Mouse (Mus musculus) MEL (cell line): Measurements from ENCODE around the gene Galnt18. TPM values are rescaled to one million over a fixed set of nuclear protein-coding genes. Genes with fewer than 3 reads are reported as not detected.

ENCODE experiments used
- DNase-seq: peaks from one replicate; pipeline ENCODE4 v3.0.0; 2011; ENCODE audit warnings: low read depth, low spot score
- H3K27ac ChIP-seq: 2 replicates; pipeline ENCODE4 v1.5.1; 2012; ENCODE audit warnings: low read depth, mild to moderate bottlenecking, control low read depth, low read length, moderate library complexity; ENCODE audit not compliant: control insufficient read depth
- H3K27me3 ChIP-seq, 2 experiments: fragments of 150-350 bp in 1 of 2; sonication (generic) in 1 of 2; 2 replicates each; pipeline ENCODE4 v1.6.1; 2012; ENCODE audit warnings: low read length in 2 of 2, mild to moderate bottlenecking in 2 of 2, improper control_type of control experiment in 1 of 2, moderate library complexity in 1 of 2; ENCODE audit not compliant: insufficient read depth in 2 of 2, control insufficient read depth in 1 of 2
- H3K36me3 ChIP-seq, 2 experiments: 2 replicates each; pipeline ENCODE4 v1.6.1; 2012 to 2014; ENCODE audit warnings: low read length in 2 of 2, improper control_type of control experiment in 1 of 2, inconsistent platforms in 1 of 2, mild to moderate bottlenecking in 1 of 2; ENCODE audit not compliant: insufficient read depth in 2 of 2, control insufficient read depth in 1 of 2
- H3K4me1 ChIP-seq, 2 experiments: fragments of 150-350 bp in 1 of 2; sonication (generic) in 1 of 2; 2 replicates each; pipeline ENCODE4 v1.6.1; 2012; ENCODE audit warnings: low read length in 2 of 2, improper control_type of control experiment in 1 of 2, mild to moderate bottlenecking in 1 of 2; ENCODE audit not compliant: insufficient read depth in 2 of 2, control insufficient read depth in 1 of 2
- H3K4me3 ChIP-seq, 2 experiments: fragments of 150-350 bp in 1 of 2; sonication (generic) in 1 of 2; 2 replicates each; pipeline ENCODE4 v1.5.1; 2012; ENCODE audit warnings: low read depth in 2 of 2, low read length in 2 of 2, mild to moderate bottlenecking in 2 of 2, moderate library complexity in 2 of 2, control low read depth in 1 of 2, improper control_type of control experiment in 1 of 2; ENCODE audit not compliant: control insufficient read depth in 1 of 2, insufficient read depth in 1 of 2
- H3K79me2 ChIP-seq: 2 replicates; pipeline ENCODE4 v1.6.1; 2012; ENCODE audit warnings: mild to moderate bottlenecking, low read length, moderate library complexity; ENCODE audit not compliant: control insufficient read depth, poor library complexity, insufficient read depth
- H3K9ac ChIP-seq: 2 replicates; pipeline ENCODE4 v1.6.1; 2012; ENCODE audit warnings: low read depth, mild to moderate bottlenecking, control low read depth, low read length, moderate library complexity; ENCODE audit not compliant: control insufficient read depth, poor library complexity, severe bottlenecking
- H3K9me3 ChIP-seq: fragments of 150-350 bp; sonication (generic); replicated peaks from 2 replicates; pipeline ENCODE4 v1.6.1; 2012; ENCODE audit warnings: mild to moderate bottlenecking, low read length, improper control_type of control experiment, moderate library complexity; ENCODE audit not compliant: insufficient read depth
- BHLHE40 ChIP-seq: IDR thresholded peaks from 2 replicates; pipeline ENCODE4 v1.6.1; 2012; ENCODE audit warnings: low read depth, mild to moderate bottlenecking, inconsistent platforms, low read length, improper control_type of control experiment, borderline replicate concordance
- CHD1 ChIP-seq: IDR thresholded peaks from 2 replicates; pipeline ENCODE4 v1.6.1; 2012; ENCODE audit warnings: low read depth, mild to moderate bottlenecking, inconsistent platforms, low read length, improper control_type of control experiment
- CHD2 ChIP-seq: IDR thresholded peaks from 2 replicates; pipeline ENCODE4 v1.6.1; 2011; ENCODE audit warnings: low read length, improper control_type of control experiment
- CTCF ChIP-seq, 3 experiments: IDR thresholded peaks in 2 of 3; conservative IDR thresholded peaks in 1 of 3; 2 replicates each; pipeline ENCODE4 v1.5.1; 2011 to 2012; ENCODE audit warnings: low read length in 3 of 3, low read depth in 2 of 3, mild to moderate bottlenecking in 2 of 3, improper control_type of control experiment in 1 of 3, inconsistent platforms in 1 of 3, mixed read lengths in 1 of 3, moderate library complexity in 1 of 3; ENCODE audit not compliant: control insufficient read depth in 1 of 3, insufficient read depth in 1 of 3, poor library complexity in 1 of 3, severe bottlenecking in 1 of 3
- E2F4 ChIP-seq: IDR thresholded peaks from 2 replicates; pipeline ENCODE4 v1.6.1; 2011; ENCODE audit warnings: low read depth, low read length, improper control_type of control experiment, borderline replicate concordance
- EP300 ChIP-seq, 2 experiments: IDR thresholded peaks; 2 replicates each; pipeline ENCODE4 v1.6.1; 2011; ENCODE audit warnings: improper control_type of control experiment in 2 of 2, low read length in 2 of 2, low read depth in 1 of 2, mild to moderate bottlenecking in 1 of 2
- GATA1 ChIP-seq: IDR thresholded peaks from 2 replicates; pipeline ENCODE4 v1.6.1; 2011; ENCODE audit warnings: low read depth, low read length, improper control_type of control experiment
- HCFC1 ChIP-seq: IDR thresholded peaks from 2 replicates; pipeline ENCODE4 v1.6.1; 2012; ENCODE audit warnings: low read depth, mild to moderate bottlenecking, inconsistent platforms, low read length, improper control_type of control experiment, moderate library complexity
- JUND ChIP-seq: IDR thresholded peaks from 2 replicates; pipeline ENCODE4 v1.6.1; 2011; ENCODE audit warnings: low read depth, mild to moderate bottlenecking, improper control_type of control experiment, low read length
- KAT2A ChIP-seq: conservative IDR thresholded peaks from 2 replicates; pipeline ENCODE4 v1.6.1; 2012; ENCODE audit warnings: low read depth, low read length, improper control_type of control experiment, inconsistent platforms
- MAFK ChIP-seq: IDR thresholded peaks from 2 replicates; pipeline ENCODE4 v1.6.1; 2011; ENCODE audit warnings: low read depth, mild to moderate bottlenecking, low read length, improper control_type of control experiment, borderline replicate concordance
- MAZ ChIP-seq: IDR thresholded peaks from 2 replicates; pipeline ENCODE4 v1.6.1; 2012; ENCODE audit warnings: low read depth, mild to moderate bottlenecking, inconsistent platforms, low read length, improper control_type of control experiment
- MEF2A ChIP-seq: IDR thresholded peaks from 2 replicates; pipeline ENCODE4 v1.6.1; 2014; ENCODE audit warnings: low read depth, mild to moderate bottlenecking, inconsistent platforms, low read length, improper control_type of control experiment; ENCODE audit not compliant: poor library complexity, insufficient replicate concordance, severe bottlenecking; ENCODE audit errors: extremely low read depth
- MYC ChIP-seq: IDR thresholded peaks from 2 replicates; pipeline ENCODE4 v1.6.1; 2011; ENCODE audit warnings: low read depth, mild to moderate bottlenecking, low read length, improper control_type of control experiment, moderate library complexity
- POLR2A ChIP-seq, 2 experiments: IDR thresholded peaks; 2 replicates each; pipeline ENCODE4 v1.6.1; 2011 to 2012; ENCODE audit warnings: low read length in 2 of 2, mild to moderate bottlenecking in 2 of 2, control low read depth in 1 of 2, improper control_type of control experiment in 1 of 2, low read depth in 1 of 2, moderate library complexity in 1 of 2; ENCODE audit not compliant: control insufficient read depth in 1 of 2, insufficient read depth in 1 of 2, poor library complexity in 1 of 2
- POLR2AphosphoS5 ChIP-seq: IDR thresholded peaks from 2 replicates; pipeline ENCODE4 v1.6.1; 2012; ENCODE audit warnings: low read depth, borderline replicate concordance, mild to moderate bottlenecking, inconsistent platforms, low read length, moderate library complexity, mixed read lengths
- TCF12 ChIP-seq: IDR thresholded peaks from 2 replicates; pipeline ENCODE4 v1.6.1; 2014; ENCODE audit warnings: low read depth, mild to moderate bottlenecking, inconsistent platforms, low read length, improper control_type of control experiment, moderate library complexity
- USF2 ChIP-seq, 2 experiments: IDR thresholded peaks; 2 replicates each; pipeline ENCODE4 v1.6.1; 2011 to 2012; ENCODE audit warnings: improper control_type of control experiment in 2 of 2, low read length in 2 of 2, borderline replicate concordance in 1 of 2, inconsistent platforms in 1 of 2, low read depth in 1 of 2, mild to moderate bottlenecking in 1 of 2; ENCODE audit not compliant: insufficient read depth in 1 of 2
- ZMIZ1 ChIP-seq: IDR thresholded peaks from 2 replicates; pipeline ENCODE4 v1.6.1; 2012; ENCODE audit warnings: low read depth, mild to moderate bottlenecking, inconsistent platforms, low read length, improper control_type of control experiment, moderate library complexity
- ZNF384 ChIP-seq: IDR thresholded peaks from 2 replicates; pipeline ENCODE4 v1.6.1; 2012; ENCODE audit warnings: low read depth, mild to moderate bottlenecking, inconsistent platforms, low read length, improper control_type of control experiment
- polyA plus RNA-seq, 2 experiments: library from polyadenylated mRNA; stranded (reverse) in 1 of 2; unstranded in 1 of 2; fragments of >175 nt in 1 of 2; fragments of >200 nt in 1 of 2; gene quantifications; 2 replicates each; pipeline versions ENCODE4 v1.2.1 to v1.2.4; 2012; ENCODE audit warnings: low replicate concordance in 2 of 2, low read depth in 1 of 2; ENCODE audit not compliant: insufficient read length in 2 of 2, insufficient read depth in 1 of 2, missing spikeins in 1 of 2
- total RNA-seq: library from RNA; depleted of rRNA; stranded (reverse); fragments of 300-350 nt; gene quantifications from 2 replicates; pipeline ENCODE4 v1.2.3, GENCODE M21; 2012

The Galnt18 gene
- total and polyA plus RNA-seq, 3 experiments, result not detected

GRCm38 (mm10) chr7:111696226-111696625 is 83.6 kb downstream of the Galnt18 start:
- no peak overlapping the region for H3K9ac ChIP-seq
- no peaks in the 10 kb centered on the region for H3K9me3 ChIP-seq
- no peak overlapping the region for H3K4me3 ChIP-seq
- no peak overlapping the region for H3K27ac ChIP-seq
- H3K4me1 ChIP-seq, result no peaks in the 10 kb centered on the region
- DNase-seq, result no peak
- H3K36me3 ChIP-seq, result no peaks in the 10 kb centered on the region
- TF ChIP-seq KAT2A, result no peak
- no peak for TF ChIP-seq BHLHE40
- TF ChIP-seq POLR2A (IDR thresholded peaks at IDR 0.05; ENCODE audit: control insufficient read depth in 1 of 2, insufficient read depth in 1 of 2, low read depth in 1 of 2, low read length in 2 of 2, poor library complexity in 1 of 2), result no peak
- TF ChIP-seq TCF12, result no peak
- TF ChIP-seq ZNF384, result no peak
- no peak for TF ChIP-seq MEF2A
- TF ChIP-seq HCFC1, result no peak
- TF ChIP-seq, all 39 proteins: peak for 0
- no peaks in the 10 kb centered on the region for H3K27me3 ChIP-seq
- H3K79me2 ChIP-seq, result no peaks in the 10 kb centered on the region

DNA sequence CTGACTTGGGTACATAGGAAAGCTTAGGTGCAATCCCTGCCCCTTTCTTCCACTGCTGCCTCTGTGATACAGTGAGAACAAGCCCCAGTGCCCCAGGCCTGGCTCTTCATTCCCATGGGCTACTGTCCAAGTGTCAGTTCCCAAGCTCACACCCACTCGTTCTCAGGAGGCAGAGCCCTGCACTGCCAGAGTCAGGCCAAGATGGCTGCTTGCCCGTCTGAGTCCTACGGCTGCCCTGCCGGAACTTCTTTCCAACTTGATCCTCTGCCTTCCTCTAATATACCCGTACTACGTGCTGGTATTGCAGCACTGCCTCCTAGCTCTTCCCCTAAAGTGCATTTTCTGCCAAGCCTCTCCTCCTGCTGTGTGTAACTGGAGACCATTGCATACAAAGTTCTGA is 85.5 kb downstream of the Galnt18 start:
- H3K9ac ChIP-seq, result no peak overlapping the region
- no peaks in the 10 kb centered on the region for H3K9me3 ChIP-seq
- no peaks in the 10 kb centered on the region for H3K4me1 ChIP-seq
- TF ChIP-seq MAFK, result no peak
- TF ChIP-seq JUND, result no peak
- TF ChIP-seq HCFC1, result no peak
- no peak for TF ChIP-seq ZNF384
- no peak for TF ChIP-seq USF2 (IDR thresholded peaks at IDR 0.05; ENCODE audit: borderline replicate concordance in 1 of 2, insufficient read depth in 1 of 2, low read depth in 1 of 2, low read length in 2 of 2)
- TF ChIP-seq CHD1, result no peak
- TF ChIP-seq EP300 (IDR thresholded peaks at IDR 0.05; ENCODE audit: low read depth in 1 of 2, low read length in 2 of 2), result no peak
- TF ChIP-seq CTCF (IDR thresholded peaks at IDR 0.05 in 2 of 3, conservative IDR thresholded peaks at IDR 0.05 in 1 of 3; ENCODE audit: control insufficient read depth in 1 of 3, insufficient read depth in 1 of 3, low read depth in 2 of 3, low read length in 3 of 3, poor library complexity in 1 of 3, severe bottlenecking in 1 of 3), result no peak
- no peak for TF ChIP-seq POLR2AphosphoS5
- TF ChIP-seq ZMIZ1, result no peak
- no peak for TF ChIP-seq MYC
- no peak for TF ChIP-seq MAZ
- no peak for TF ChIP-seq KAT2A
- no peak for TF ChIP-seq E2F4
- TF ChIP-seq CHD2, result no peak
- no peak for TF ChIP-seq GATA1
- H3K79me2 ChIP-seq, result no peaks in the 10 kb centered on the region
- no peak overlapping the region for H3K27ac ChIP-seq
- no peaks in the 10 kb centered on the region for H3K27me3 ChIP-seq
- H3K4me3 ChIP-seq, result no peak overlapping the region
- no peaks in the 10 kb centered on the region for H3K36me3 ChIP-seq
- DNase-seq, result no peak
